Mouse (Mus musculus) lung, postnatal 10 days (tissue): ENCODE measurements around the gene Cd47.

ENCODE experiments used
- DNase-seq: peaks from one replicate; pipeline ENCODE4 v3.0.0; 2021

The Cd47 gene

GRCm38 (mm10) chr16:49836634-49837164, 36.4 kb downstream of the Cd47 start:
- DNase-seq = no peak

- DNase-seq = no peak
Measured at GRCm38 (mm10) chr16:49838923-49839322, 38.6 kb downstream of the Cd47 start.

GRCm38 (mm10) chr16:49839681-49840535, 39.6 kb downstream of the Cd47 start:
- DNase-seq = peak; percentile 54

GRCm38 (mm10) chr16:49843723-49844122, 43.4 kb downstream of the Cd47 start:
- no peak for DNase-seq

- no peak for DNase-seq
Measured at GRCm38 (mm10) chr16:49847224-49848003, 47.1 kb downstream of the Cd47 start.

- no peak for DNase-seq
Measured at GRCm38 (mm10) chr16:49848651-49849050, 48.3 kb downstream of the Cd47 start.

GRCm38 (mm10) chr16:49852940-49853339, 52.6 kb downstream of the Cd47 start:
- DNase-seq = no peak

GRCm38 (mm10) chr16:49853633-49854032, 53.3 kb downstream of the Cd47 start:
- no peak for DNase-seq

GRCm38 (mm10) chr16:49854194-49854593, 53.9 kb downstream of the Cd47 start:
- no peak for DNase-seq

GRCm38 (mm10) chr16:49854931-49855835, 54.9 kb downstream of the Cd47 start:
- peak; percentile 94 for DNase-seq

- DNase-seq = peak; percentile 75
Measured at GRCm38 (mm10) chr16:49855836-49856503, 55.6 kb downstream of the Cd47 start.

- no peak for DNase-seq
Measured at GRCm38 (mm10) chr16:49856661-49857060, 56.3 kb downstream of the Cd47 start.

GRCm38 (mm10) chr16:49857504-49858160, 57.3 kb downstream of the Cd47 start:
- peak; percentile 32 for DNase-seq

- DNase-seq = no peak
Measured at GRCm38 (mm10) chr16:49858161-49858906, 58.0 kb downstream of the Cd47 start.

- DNase-seq = peak; percentile 75
Measured at GRCm38 (mm10) chr16:49858907-49859853, 58.8 kb downstream of the Cd47 start.

- DNase-seq = no peak
Measured at GRCm38 (mm10) chr16:49861986-49862385, 61.7 kb downstream of the Cd47 start.

GRCm38 (mm10) chr16:49866617-49867016, 66.3 kb downstream of the Cd47 start:
- no peak for DNase-seq

- DNase-seq = no peak
Measured at GRCm38 (mm10) chr16:49868278-49868677, 67.9 kb downstream of the Cd47 start.

GRCm38 (mm10) chr16:49873918-49874317, 73.6 kb downstream of the Cd47 start:
- peak; percentile 15 for DNase-seq
